In the genomic region with DNA sequence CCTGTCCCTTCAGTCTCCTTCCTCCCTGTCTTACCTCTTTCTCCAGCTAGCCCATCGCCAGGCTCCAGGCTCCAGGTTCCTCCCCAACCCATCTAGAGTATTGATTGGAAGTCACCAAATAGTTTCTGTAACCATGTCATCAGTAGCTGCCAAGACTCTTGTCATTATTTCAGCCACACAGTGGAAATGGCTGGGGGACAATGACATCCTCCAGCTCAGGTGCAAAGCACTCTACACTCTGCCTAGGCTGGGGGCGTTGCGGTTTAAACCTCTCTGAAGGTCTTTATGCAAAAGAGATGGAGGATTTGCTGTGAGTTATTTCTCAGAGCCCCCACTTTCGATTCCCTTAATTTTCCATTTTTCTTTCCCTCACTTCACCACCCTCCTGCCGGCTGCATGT, we compare ENCODE assay signal across 24 mouse cellular contexts.
"Had no signal": no experiment of that assay in that cellular context is flagged by ENCODE, and none has a peak within 500 bp of the region (broad histone marks: within the 10 kb centered on the region; RNA-seq: fewer than 3 reads in every experiment).

No protein-coding gene starts in this region.

- H3K4me3 ChIP-seq: heart, adult 2 months; heart, embryonic 13.5 days; heart, embryonic 15.5 days; intestine, embryonic 15.5 days; layer of hippocampus, adult 2 months; left cerebral cortex, adult 2 months; limb, embryonic 10.5 days; limb, embryonic 12.5 days; liver, embryonic 13.5 days had no signal

- ATAC-seq: forebrain, postnatal 0 days; inflammation-experienced regulatory T-cells, adult 6 months; intestine, embryonic 15.5 days; intestine, postnatal 0 days had no signal

- H3K9ac ChIP-seq: forebrain, postnatal 0 days; heart, embryonic 13.5 days; heart, embryonic 15.5 days; intestine, embryonic 15.5 days; limb, embryonic 12.5 days; liver, embryonic 13.5 days had no signal

- H3K27me3 ChIP-seq: heart, embryonic 13.5 days; heart, embryonic 15.5 days; intestine, embryonic 15.5 days; liver, embryonic 13.5 days had no signal

- H3K9me3 ChIP-seq: heart, embryonic 13.5 days; heart, embryonic 15.5 days; intestine, embryonic 15.5 days; limb, embryonic 10.5 days; limb, embryonic 12.5 days; liver, embryonic 13.5 days had no signal

- H3K36me3 ChIP-seq: heart, embryonic 13.5 days; heart, embryonic 15.5 days; intestine, embryonic 15.5 days; limb, embryonic 10.5 days; limb, embryonic 12.5 days; liver, embryonic 13.5 days had no signal

- H3K27ac ChIP-seq: heart, adult 2 months; heart, embryonic 13.5 days; heart, embryonic 15.5 days; intestine, embryonic 15.5 days; layer of hippocampus, adult 2 months; left cerebral cortex, adult 2 months; limb, embryonic 10.5 days; limb, embryonic 12.5 days; liver, embryonic 13.5 days had no signal

- H3K4me1 ChIP-seq: heart, embryonic 13.5 days; heart, embryonic 15.5 days; intestine, embryonic 15.5 days; limb, embryonic 12.5 days; liver, embryonic 13.5 days had no signal

- DNase-seq: forebrain, postnatal 0 days; gastrocnemius, postnatal 14 days; gastrocnemius, postnatal 36 days; heart, adult 11 months; heart, adult 2 months; heart, postnatal 14 days; heart, postnatal 36 days; kidney, adult 18-20 months; kidney, adult 8-10 months; kidney, postnatal 25 days; kidney, postnatal 4 days; liver; liver, embryonic 13.5 days had no signal

- H3K4me2 ChIP-seq: heart, embryonic 11.5 days; heart, embryonic 13.5 days; heart, embryonic 15.5 days; intestine, embryonic 15.5 days; limb, embryonic 12.5 days; liver, embryonic 11.5 days; liver, embryonic 13.5 days had no signal
